Mouse (Mus musculus) limb, embryonic 14.5 days (tissue): ENCODE measurements around the gene Tex37. TPM values are rescaled to one million over a fixed set of nuclear protein-coding genes. Genes with fewer than 3 reads are reported as not detected.

Experiments used
- ATAC-seq: fragments of 200-750 bp; cut with Nextera tagmentation; 2 replicates; pipeline ENCODE4 v1.8.0; 2017; ENCODE audit warnings: low read depth, moderate number of reproducible peaks, moderate TSS enrichment; ENCODE audit not compliant: low FRiP score
- DNase-seq: peaks from one replicate; pipeline ENCODE4 v3.0.0-alpha.2; 2015; ENCODE audit warnings: low spot score
- H3K27ac ChIP-seq: fragments of 300-500 bp; sonication (generic); replicated peaks from 2 replicates; pipeline ENCODE4 v1.5.1; 2014; ENCODE audit warnings: low read depth, mild to moderate bottlenecking, low read length, moderate library complexity, mixed read lengths
- H3K27me3 ChIP-seq: fragments of 300-500 bp; sonication (generic); 2 replicates; pipeline ENCODE4 v1.6.1; 2014; ENCODE audit warnings: low read length, mixed read lengths; ENCODE audit not compliant: control insufficient read depth, insufficient read depth
- H3K36me3 ChIP-seq: fragments of 300-500 bp; sonication (generic); 2 replicates; pipeline ENCODE4 v1.6.1; 2014; ENCODE audit warnings: mild to moderate bottlenecking, low read length, moderate library complexity, mixed read lengths; ENCODE audit not compliant: control insufficient read depth, insufficient read depth
- H3K4me1 ChIP-seq: fragments of 300-500 bp; sonication (generic); 2 replicates; pipeline ENCODE4 v1.6.1; 2014; ENCODE audit warnings: antibody characterized with exemption, low read length, mixed read lengths; ENCODE audit not compliant: control insufficient read depth, insufficient read depth
- H3K4me2 ChIP-seq: fragments of 300-500 bp; sonication (generic); replicated peaks from 2 replicates; pipeline ENCODE4 v1.6.1; 2014; ENCODE audit warnings: low read depth, mild to moderate bottlenecking, low read length, moderate library complexity; ENCODE audit not compliant: severe bottlenecking
- H3K4me3 ChIP-seq: fragments of 300-500 bp; sonication (generic); replicated peaks from 2 replicates; pipeline ENCODE4 v1.5.1; 2014; ENCODE audit warnings: low read length
- H3K9ac ChIP-seq: fragments of 300-500 bp; sonication (generic); 2 replicates; pipeline ENCODE4 v1.6.1; 2014; ENCODE audit warnings: mild to moderate bottlenecking, low read depth, low read length, moderate library complexity; ENCODE audit not compliant: severe bottlenecking
- H3K9me3 ChIP-seq: fragments of 300-500 bp; sonication (generic); 2 replicates; pipeline ENCODE4 v1.6.1; 2016; ENCODE audit warnings: low read length; ENCODE audit not compliant: control insufficient read depth
- POLR2A ChIP-seq: fragments of 200-500 bp; IDR thresholded peaks from 2 replicates; pipeline ENCODE4 v1.8.0; 2012; ENCODE audit warnings: inconsistent platforms, mild to moderate bottlenecking, moderate library complexity, borderline replicate concordance; ENCODE audit not compliant: insufficient read depth, insufficient read length; ENCODE audit errors: extremely low read depth
- WGBS: fragments of 180-500 bp; shearing (Covaris S2); extraction: QIAGEN DNeasy Blood & Tissue Kit; methylation state at CpG from one replicate; pipeline ENCODE4 v1.1.7; 2014; 5-methylcytosine and 5-hydroxymethylcytosine counted together
- polyA plus RNA-seq, 2 experiments: library from polyadenylated mRNA; depleted of rRNA in 1 of 2; stranded (reverse) in 1 of 2; unstranded in 1 of 2; fragments of >200 nt; fragmentation: Nextera tagmentation in 1 of 2; extraction: Ambion mirVana in 1 of 2; gene quantifications; 2 replicates each; pipeline versions ENCODE4 v1.2.1 to v1.2.3; 2012 to 2014

The Tex37 gene
- polyA plus RNA-seq, 2 experiments, result not detected

- Histone ChIP-seq H3K4me2 (peak overlapping the region; percentile 48), H3K27me3 (no peaks in the 10 kb centered on the region), H3K36me3 (no peaks in the 10 kb centered on the region), H3K27ac (no peak overlapping the region), H3K9me3 (no peaks in the 10 kb centered on the region), H3K4me3 (peak overlapping the region; percentile 17; the same call in 1 of the 2 replicates), H3K9ac (no peak overlapping the region), H3K4me1 (peaks cover 13% of the 10 kb centered on the region)
- DNase-seq (peak; percentile 16), ATAC-seq (peak; percentile 30; the same call in 1 of the 2 replicates)
- WGBS, result 9% methylated on average over 20 of the region's 20 CpGs
- no peak for TF ChIP-seq POLR2A
Measured at GRCm38 (mm10) chr6:70911668-70912395, 6.9 kb downstream of the Tex37 start.

- no peak overlapping the region for H3K27ac ChIP-seq
- H3K36me3 ChIP-seq, result peaks cover 12% of the 10 kb centered on the region; the same call in 1 of the 2 replicates
- DNase-seq (no peak), ATAC-seq (no peak)
- no peak overlapping the region for H3K4me2 ChIP-seq
- no peaks in the 10 kb centered on the region for H3K9me3 ChIP-seq
- TF ChIP-seq POLR2A, result no peak
- 60% methylated on average over 4 of the region's 4 CpGs for WGBS
- no peaks in the 10 kb centered on the region for H3K27me3 ChIP-seq
- H3K4me1 ChIP-seq, result peaks cover 13% of the 10 kb centered on the region
- no peak overlapping the region for H3K4me3 ChIP-seq
- no peak overlapping the region for H3K9ac ChIP-seq
Measured at GRCm38 (mm10) chr6:70910285-70910684, 8.4 kb downstream of the Tex37 start.

GRCm38 (mm10) chr6:70909572-70909971, 9.2 kb downstream of the Tex37 start:
- H3K27me3 ChIP-seq, result no peaks in the 10 kb centered on the region
- H3K4me3 ChIP-seq, result no peak overlapping the region
- ATAC-seq (no peak), DNase-seq (no peak)
- H3K9ac ChIP-seq, result no peak overlapping the region
- peaks cover 16% of the 10 kb centered on the region for H3K36me3 ChIP-seq
- 87% methylated on average over 7 of the region's 7 CpGs for WGBS
- no peaks in the 10 kb centered on the region for H3K9me3 ChIP-seq
- H3K4me2 ChIP-seq, result no peak overlapping the region
- TF ChIP-seq POLR2A, result no peak
- H3K27ac ChIP-seq, result no peak overlapping the region
- peaks cover 13% of the 10 kb centered on the region for H3K4me1 ChIP-seq

- H3K36me3 ChIP-seq, result peaks cover 47% of the 10 kb centered on the region
- H3K4me2 ChIP-seq, result no peak overlapping the region
- ATAC-seq (no peak), DNase-seq (no peak)
- no peaks in the 10 kb centered on the region for H3K9me3 ChIP-seq
- H3K27me3 ChIP-seq, result no peaks in the 10 kb centered on the region
- no peak for TF ChIP-seq POLR2A
- no peaks in the 10 kb centered on the region for H3K4me1 ChIP-seq
- WGBS, result 82% methylated on average over 5 of the region's 5 CpGs
- H3K27ac ChIP-seq, result no peak overlapping the region
- H3K4me3 ChIP-seq, result no peak overlapping the region
- no peak overlapping the region for H3K9ac ChIP-seq
Measured at GRCm38 (mm10) chr6:70903689-70904088, 15.0 kb downstream of the Tex37 start.

GRCm38 (mm10) chr6:70899594-70900003, 19.1 kb downstream of the Tex37 start:
- no peak for DNase-seq
- TF ChIP-seq POLR2A, result no peak
- no peaks in the 10 kb centered on the region for H3K4me1 ChIP-seq
- H3K4me3 ChIP-seq, result no peak overlapping the region
- H3K36me3 ChIP-seq, result peaks cover 62% of the 10 kb centered on the region
- H3K9me3 ChIP-seq, result no peaks in the 10 kb centered on the region
- H3K4me2 ChIP-seq, result no peak overlapping the region
- H3K9ac ChIP-seq, result no peak overlapping the region
- 31% methylated on average over 8 of the region's 8 CpGs for WGBS
- no peaks in the 10 kb centered on the region for H3K27me3 ChIP-seq
- H3K27ac ChIP-seq, result no peak overlapping the region
- no peak for ATAC-seq
